Mouse (Mus musculus) frontal cortex, postnatal 25 days (tissue): ENCODE results near the gene Pvalb.

Source experiments
- DNase-seq, 2 experiments: peaks; one replicate each; pipeline ENCODE4 v3.0.0; 2022; ENCODE audit warnings: low spot score in 2 of 2

Gene Pvalb

GRCm38 (mm10) chr15:78158335-78158734 lies 47.9 kb downstream of the Pvalb start:
- no peak for DNase-seq

GRCm38 (mm10) chr15:78157824-78158223 lies 48.4 kb downstream of the Pvalb start:
- DNase-seq: no peak

- no peak for DNase-seq
These were observed 48.9 kb downstream of the Pvalb start for GRCm38 (mm10) chr15:78157330-78157729.

GRCm38 (mm10) chr15:78155421-78155820 lies 50.8 kb downstream of the Pvalb start:
- no peak for DNase-seq

- no peak for DNase-seq
These were observed 53.0 kb downstream of the Pvalb start for GRCm38 (mm10) chr15:78153045-78153775.

- DNase-seq: no peak
These were observed 57.6 kb downstream of the Pvalb start for GRCm38 (mm10) chr15:78148565-78148964.
